ENCODE assay signal across 8 mouse cellular contexts in genomic region chr5:31562036-31562666, GRCm38 (mm10). TPM values are rescaled to one million over a fixed set of nuclear protein-coding genes. Genes with fewer than 3 reads are reported as not detected.
DNase-seq lines count a peak whose midpoint lies in the region; ATAC-seq and TF ChIP-seq lines count a peak whose summit lies in the region.

No protein-coding gene starts in this region.

- no peak for ATAC-seq in heart, embryonic 15.5 days (replicated peaks; ENCODE audit: insufficient number of reproducible peaks, insufficient read depth, low FRiP score, low read depth)
- ATAC-seq in CD4-positive, CD25-positive, alpha-beta regulatory T cell, adult 4 months = no peak
- no peak for ATAC-seq in inflammation-experienced regulatory T-cells, adult 6 months

- no peak overlapping the region for H3K4me3 ChIP-seq in left cerebral cortex, adult 2 months
- H3K4me3 ChIP-seq in heart, embryonic 15.5 days = no peak overlapping the region
- no peak overlapping the region for H3K4me3 ChIP-seq in hindbrain, embryonic 10.5 days

- H3K9me3 ChIP-seq in heart, embryonic 15.5 days (replicated peaks) = no peaks in the 10 kb centered on the region
- H3K9me3 ChIP-seq in hindbrain, embryonic 10.5 days = no peaks in the 10 kb centered on the region

- intact Hi-C loops in left cerebral cortex, adult 2 months (cut with DNase I) = loop anchor here (5.0 kb wide), 1 partner anchor 35 kb away; the partner anchor contains the start of gene Mrpl33
- intact Hi-C loops in left cerebral cortex, postnatal 4 days (cut with DNase I) = loop anchor here (10.0 kb wide), 1 partner anchor 743 kb away; no protein-coding TSS in a partner anchor

- H3K36me3 ChIP-seq in heart, embryonic 15.5 days = peaks cover 7% of the 10 kb centered on the region
- peaks cover 48% of the 10 kb centered on the region for H3K36me3 ChIP-seq in hindbrain, embryonic 10.5 days

- DNase-seq in left cerebral cortex, adult 2 months (ENCODE audit: extremely low spot score in 1 of 2, low spot score in 2 of 2) = peak; percentile 55 to 61
- no peak for DNase-seq in left cerebral cortex, postnatal 4 days
- peak; percentile 81 for DNase-seq in layer of hippocampus, adult 9-11 months
- DNase-seq in right cerebral cortex, postnatal 36 days (ENCODE audit: low spot score in 2 of 2) = peak; percentile 49 to 70
- no peak for DNase-seq in hindbrain, embryonic 10.5 days (ENCODE audit: low spot score)

- 65% methylated on average over 7 of the region's 7 CpGs for WGBS in heart, embryonic 15.5 days
- 88% methylated on average over 7 of the region's 7 CpGs for WGBS in hindbrain, embryonic 10.5 days

- peak overlapping the region; percentile 34; the same call in 1 of the 2 replicates for H3K27ac ChIP-seq in left cerebral cortex, adult 2 months
- peak overlapping the region; percentile 47 for H3K27ac ChIP-seq in heart, embryonic 15.5 days
- H3K27ac ChIP-seq in hindbrain, embryonic 10.5 days = no peak overlapping the region

- H3K4me2 ChIP-seq in heart, embryonic 15.5 days = no peak overlapping the region

- peaks cover 27% of the 10 kb centered on the region for H3K4me1 ChIP-seq in heart, embryonic 15.5 days (replicated peaks)
- H3K4me1 ChIP-seq in hindbrain, embryonic 10.5 days (replicated peaks) = no peaks in the 10 kb centered on the region

- no peak overlapping the region for H3K9ac ChIP-seq in heart, embryonic 15.5 days

- H3K27me3 ChIP-seq in heart, embryonic 15.5 days = no peaks in the 10 kb centered on the region
- no peaks in the 10 kb centered on the region for H3K27me3 ChIP-seq in hindbrain, embryonic 10.5 days (ENCODE audit: insufficient read depth, poor library complexity, severe bottlenecking)

- TF ChIP-seq CTCF in left cerebral cortex, adult 2 months (IDR thresholded peaks at IDR 0.05) = no peak

RNA-seq across cellular contexts. Expression of gene Supt7l, which starts 34.5 kb away (rescaled TPM):
- 10 to 100 TPM; 16.3 to 18.4 TPM for total RNA-seq in left cerebral cortex, adult 2 months (2021)
- total RNA-seq in left cerebral cortex, postnatal 4 days (2021) = 10 to 100 TPM; 17.6 to 17.9 TPM
- polyA plus RNA-seq in heart, embryonic 15.5 days (2015; fragmentation: Nextera tagmentation; extraction: Ambion mirVana) = 15.6 and 19.2 TPM in 2 replicates
- 26.2 and 26.9 TPM in 2 replicates for polyA plus RNA-seq in hindbrain, embryonic 10.5 days (2016; fragmentation: Nextera tagmentation; extraction: Ambion mirVana)
- polyA plus RNA-seq in CD4-positive, CD25-positive, alpha-beta regulatory T cell, adult 4 months (2017; shearing (Covaris generic)) = 10 to 100 TPM; 16.4 to 24.3 TPM
- polyA plus RNA-seq in inflammation-experienced regulatory T-cells, adult 6 months (2017; shearing (Covaris generic)) = 10 to 100 TPM; 17.1 to 23.1 (median 18.4) TPM

RNA-seq across cellular contexts. Expression of gene Mrpl33, which starts 34.6 kb away (rescaled TPM):
- 10 to 100 TPM; 75.2 to 86.7 TPM for total RNA-seq in left cerebral cortex, adult 2 months (2021)
- total RNA-seq in left cerebral cortex, postnatal 4 days (2021) = 100 to 1,000 TPM; 116 to 121 TPM
- polyA plus RNA-seq in heart, embryonic 15.5 days (2015; fragmentation: Nextera tagmentation; extraction: Ambion mirVana) = 344 and 459 TPM in 2 replicates
- 240 and 250 TPM in 2 replicates for polyA plus RNA-seq in hindbrain, embryonic 10.5 days (2016; fragmentation: Nextera tagmentation; extraction: Ambion mirVana)
- 100 to 1,000 TPM; 231 to 312 TPM for polyA plus RNA-seq in CD4-positive, CD25-positive, alpha-beta regulatory T cell, adult 4 months (2017; shearing (Covaris generic))
- polyA plus RNA-seq in inflammation-experienced regulatory T-cells, adult 6 months (2017; shearing (Covaris generic)) = 100 to 1,000 TPM; 243 to 476 (median 332) TPM

RNA-seq across cellular contexts. Expression of gene Slc4a1ap, which starts 35.4 kb away (rescaled TPM):
- 10 to 100 TPM; 49.3 TPM for total RNA-seq in left cerebral cortex, adult 2 months (2021)
- 10 to 100 TPM; 41.5 to 48.7 TPM for total RNA-seq in left cerebral cortex, postnatal 4 days (2021)
- 20.0 and 23.0 TPM in 2 replicates for polyA plus RNA-seq in heart, embryonic 15.5 days (2015; fragmentation: Nextera tagmentation; extraction: Ambion mirVana)
- 24.0 and 29.5 TPM in 2 replicates for polyA plus RNA-seq in hindbrain, embryonic 10.5 days (2016; fragmentation: Nextera tagmentation; extraction: Ambion mirVana)
- polyA plus RNA-seq in CD4-positive, CD25-positive, alpha-beta regulatory T cell, adult 4 months (2017; shearing (Covaris generic)) = 10 to 100 TPM; 21.8 to 31.2 TPM
- 10 to 100 TPM; 27.4 to 28.4 (median 28.0) TPM for polyA plus RNA-seq in inflammation-experienced regulatory T-cells, adult 6 months (2017; shearing (Covaris generic))

Comparison
In these comparisons a context has a peak if more than half of its experiments do, and no peak if none do; other contexts are left out.
1. DNase-seq: peak in left cerebral cortex, adult 2 months (2 of 2), layer of hippocampus, adult 9-11 months (single experiment) and right cerebral cortex, postnatal 36 days (2 of 2); none in left cerebral cortex, postnatal 4 days (single experiment) and hindbrain, embryonic 10.5 days (single experiment).